Mouse (Mus musculus) cerebellum, adult 9-10 months (tissue): ENCODE results near the gene Kctd15.

ENCODE experiments used
- DNase-seq: peaks from one replicate; pipeline ENCODE4 v3.0.0; 2022

Gene Kctd15

DNA sequence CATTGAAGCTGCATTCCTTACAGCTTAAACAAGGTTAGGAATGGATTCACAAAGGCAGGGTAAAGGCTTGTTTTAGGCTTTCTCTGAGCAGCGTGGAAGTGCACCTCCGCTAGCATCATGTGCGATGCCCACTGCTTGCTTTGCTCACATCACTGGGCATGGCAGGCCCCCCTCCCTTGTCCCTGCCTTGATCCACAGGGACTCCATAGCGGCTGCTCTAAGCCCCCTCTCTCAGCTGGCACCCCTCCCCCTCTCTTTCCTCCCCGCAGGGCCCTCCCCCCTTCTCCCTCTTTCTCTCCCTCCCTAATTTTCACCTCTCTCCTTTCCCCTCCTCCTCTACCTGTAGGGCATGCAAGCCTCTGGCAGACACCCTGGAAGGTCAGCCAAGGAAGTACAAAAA lies 5.7 kb upstream of the Kctd15 start:
- no peak for DNase-seq

DNA sequence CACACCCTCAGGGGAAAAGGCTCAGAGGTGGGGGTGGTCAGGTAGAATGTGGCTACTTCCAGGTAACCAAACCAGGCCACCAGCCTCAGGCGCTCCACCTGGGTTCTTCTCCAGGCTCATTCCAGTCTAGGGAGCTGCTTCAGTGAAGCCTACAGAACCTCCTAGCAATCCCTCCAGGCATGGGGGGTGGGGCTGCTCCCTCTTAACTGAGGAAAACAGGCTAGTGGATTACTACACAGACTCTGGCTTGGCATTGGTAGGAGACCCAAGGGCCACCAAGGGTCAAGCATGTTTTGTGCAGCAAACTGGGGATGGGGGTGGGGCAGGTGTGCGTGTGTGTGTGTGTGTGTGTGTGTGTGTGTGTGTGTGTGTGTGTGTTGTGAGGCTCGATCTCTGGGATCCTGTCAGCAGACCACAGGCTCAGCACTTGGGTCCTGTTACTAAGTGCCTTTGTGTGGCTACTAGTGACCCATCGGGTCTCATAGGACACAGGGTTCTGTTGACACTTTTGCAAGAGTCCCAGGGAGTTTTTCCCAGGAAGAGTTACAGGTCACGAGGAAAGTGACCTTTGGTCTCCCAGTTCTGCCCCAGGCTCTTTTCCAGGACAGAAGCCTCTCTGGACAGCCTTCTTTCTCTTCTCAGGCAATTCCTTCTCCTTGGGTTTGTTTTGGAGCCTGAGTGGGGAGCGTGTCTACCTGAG lies 3.0 kb upstream of the Kctd15 start:
- DNase-seq: no peak

DNA sequence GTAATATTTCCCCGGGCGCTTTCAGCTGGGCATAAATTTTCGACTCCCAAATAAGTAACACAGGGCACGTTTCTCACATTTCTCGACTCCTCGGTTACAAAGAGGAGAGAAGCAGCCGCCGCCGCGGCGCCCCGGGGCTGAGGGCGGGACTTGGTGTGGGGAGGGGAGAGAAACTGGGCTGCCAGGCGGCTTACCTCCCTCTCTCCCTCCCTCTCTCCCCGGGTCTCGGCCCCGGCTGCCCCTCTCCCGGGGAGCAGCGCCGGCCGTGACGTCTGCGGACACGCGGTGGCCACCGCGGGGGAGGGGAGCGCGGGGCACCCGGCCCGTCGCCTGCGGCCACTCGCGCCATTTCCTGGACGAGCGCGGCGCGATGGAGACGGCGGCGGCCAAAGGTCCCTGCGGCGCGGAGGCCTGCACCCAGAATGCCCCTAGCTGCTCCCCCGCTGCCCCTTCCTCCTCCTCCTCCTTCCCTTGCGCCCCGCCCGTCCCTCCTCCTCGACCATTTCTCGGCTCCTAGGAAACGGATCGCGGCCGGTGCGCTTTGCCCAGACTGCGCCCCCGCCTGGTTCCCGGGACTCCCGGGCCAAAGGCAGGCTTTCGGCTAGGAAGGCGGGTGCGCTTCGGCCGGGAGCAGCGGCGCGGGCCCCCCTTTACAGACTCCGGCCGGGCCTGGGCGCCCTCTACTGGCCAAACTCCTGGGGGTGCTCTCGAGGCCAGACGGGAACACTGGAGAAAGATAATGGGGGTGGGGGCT lies 1.3 kb downstream of the Kctd15 start:
- DNase-seq: peak; percentile 93

DNA sequence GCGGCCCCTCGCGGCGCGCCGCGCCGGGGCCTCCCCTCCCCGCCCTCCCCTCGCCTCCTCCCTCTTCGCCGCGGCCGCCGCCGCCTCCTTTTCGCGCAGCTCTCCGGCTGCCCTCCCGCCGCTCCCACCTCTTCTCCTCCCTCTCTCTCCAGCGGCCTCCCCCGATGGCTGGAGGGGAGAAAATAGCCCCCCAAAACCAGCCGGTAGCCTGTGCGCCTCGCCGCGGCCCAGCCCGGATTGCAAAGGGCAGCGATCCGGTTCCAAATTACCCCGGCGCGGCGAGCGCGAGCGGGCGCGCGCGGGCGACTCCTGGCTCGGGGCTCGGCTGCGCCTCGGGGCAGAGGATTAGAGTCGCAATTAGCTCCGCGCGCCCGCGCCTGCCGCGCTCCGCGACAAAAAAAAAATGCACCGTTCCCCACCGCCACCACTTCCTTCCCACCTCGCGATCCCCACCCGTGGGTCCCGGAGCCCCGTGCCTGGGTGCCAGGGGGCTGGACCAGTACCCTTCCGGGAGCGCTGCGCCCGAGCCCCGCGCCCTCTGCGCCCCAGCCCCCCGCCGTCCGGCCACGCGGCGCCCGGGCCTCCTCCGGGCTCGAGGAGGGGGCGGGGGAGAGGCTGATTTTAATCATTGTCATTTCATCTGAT lies 2.0 kb downstream of the Kctd15 start:
- DNase-seq: peak; percentile 65

DNA sequence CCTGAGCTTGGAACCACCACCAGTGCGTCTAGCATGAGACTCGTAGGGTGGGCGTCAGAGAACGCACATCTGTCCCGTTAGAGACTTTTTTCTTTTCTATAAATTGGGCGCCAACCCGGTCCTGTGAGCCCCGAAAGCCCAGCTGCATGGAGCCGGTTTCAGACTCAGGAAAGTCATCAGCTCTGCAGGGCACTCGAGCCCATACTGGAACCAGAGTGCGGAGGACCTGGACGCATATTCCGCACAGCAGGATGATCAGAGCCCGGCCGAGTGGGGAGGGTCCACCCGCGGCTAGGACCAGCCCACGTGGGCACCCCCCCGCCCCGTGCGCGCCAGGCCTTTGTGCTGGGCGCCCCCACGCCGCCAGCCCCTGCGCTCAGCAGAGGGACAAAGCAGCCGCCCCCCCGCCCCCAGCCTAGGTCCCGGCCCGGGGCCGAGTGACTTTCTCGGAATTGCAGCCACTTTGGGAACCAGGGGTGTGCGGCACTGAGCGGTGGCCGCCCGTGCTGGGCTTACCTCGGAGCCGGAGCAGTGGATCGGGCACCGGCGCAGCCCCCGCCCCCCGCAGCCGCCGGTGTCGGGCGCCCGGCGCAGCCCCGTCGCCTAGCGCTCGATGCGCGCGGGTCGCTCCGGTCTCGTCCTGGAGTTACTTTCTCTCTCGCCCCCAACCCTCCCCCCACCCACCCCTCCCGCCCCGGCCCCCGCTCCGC lies 2.6 kb downstream of the Kctd15 start:
- DNase-seq: peak; percentile 49

DNA sequence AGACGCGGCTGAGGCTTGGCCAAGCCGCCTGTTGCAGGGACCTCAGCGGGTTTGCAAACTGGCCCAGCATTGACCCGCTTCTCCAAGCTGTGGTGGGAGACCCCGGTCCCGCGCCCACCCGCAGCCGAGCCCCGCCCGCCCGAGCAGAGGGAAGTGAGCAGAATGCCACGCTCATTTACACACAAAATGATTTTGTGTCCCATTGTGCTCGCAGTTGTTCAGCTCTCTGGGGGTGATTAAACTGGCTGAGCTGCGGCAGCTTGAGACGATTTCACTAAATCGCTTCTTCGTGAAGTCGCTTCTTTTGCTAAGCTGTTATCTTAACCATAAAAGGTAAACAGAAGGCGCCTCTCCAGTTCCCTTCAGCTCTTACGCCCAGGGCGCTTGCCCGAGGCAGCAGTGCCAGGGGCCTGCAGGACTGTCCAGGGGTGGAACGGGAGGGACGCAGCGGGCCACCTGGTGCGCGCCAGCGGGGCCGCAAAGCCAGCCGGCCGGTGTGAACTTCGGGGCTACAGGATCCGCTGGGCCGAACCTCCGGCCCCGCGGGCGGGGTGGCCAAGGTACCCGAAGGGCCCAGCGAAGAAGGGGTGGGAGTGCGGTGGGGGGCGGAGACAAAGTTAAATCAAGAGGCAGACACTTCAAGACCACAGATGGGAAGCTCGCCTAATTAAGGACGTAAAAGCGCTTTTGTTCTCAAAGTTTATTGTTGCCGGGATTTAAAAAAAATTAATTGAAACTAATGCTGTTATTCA lies 3.6 kb downstream of the Kctd15 start:
- DNase-seq: no peak

DNA sequence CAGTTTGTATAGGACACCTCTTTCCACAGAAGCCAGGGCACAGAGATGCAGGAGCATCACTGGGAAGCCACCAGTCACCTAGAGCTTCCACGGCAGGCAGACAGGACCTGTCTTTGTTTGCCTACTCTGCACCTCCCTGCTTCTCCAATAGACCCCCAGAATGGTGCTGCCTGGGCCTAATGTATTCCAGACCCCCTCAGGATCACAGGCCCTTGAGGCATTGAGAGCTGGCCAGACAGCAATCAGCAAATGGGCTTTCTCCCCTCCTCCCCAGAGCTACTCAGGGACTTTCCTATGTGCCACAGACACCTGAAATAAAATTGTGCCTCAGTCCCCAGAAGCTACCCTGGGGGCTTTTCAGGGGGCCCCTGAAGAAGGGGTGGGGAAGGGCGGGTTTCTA lies 5.2 kb downstream of the Kctd15 start:
- DNase-seq: no peak

DNA sequence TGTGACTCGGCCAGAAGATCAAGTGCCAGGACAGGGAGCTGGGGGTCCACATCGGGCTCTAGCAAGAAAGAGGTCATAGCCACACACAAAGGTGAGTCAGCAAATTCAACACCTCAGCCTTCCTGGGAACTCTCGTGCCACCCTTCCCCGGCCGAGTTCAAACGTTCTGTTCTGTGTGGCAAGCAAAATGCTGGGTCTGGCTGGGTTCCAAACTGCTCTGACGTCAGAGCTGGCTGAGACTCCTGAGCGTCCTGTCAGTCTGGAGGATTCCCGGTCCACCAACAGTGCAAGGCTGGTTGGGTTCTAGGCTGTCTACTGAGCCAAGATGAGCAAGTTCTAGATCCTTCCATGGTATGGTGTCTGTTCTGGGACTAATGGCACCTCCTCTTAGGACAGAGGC lies 9.5 kb downstream of the Kctd15 start:
- peak; percentile 61 for DNase-seq

DNA sequence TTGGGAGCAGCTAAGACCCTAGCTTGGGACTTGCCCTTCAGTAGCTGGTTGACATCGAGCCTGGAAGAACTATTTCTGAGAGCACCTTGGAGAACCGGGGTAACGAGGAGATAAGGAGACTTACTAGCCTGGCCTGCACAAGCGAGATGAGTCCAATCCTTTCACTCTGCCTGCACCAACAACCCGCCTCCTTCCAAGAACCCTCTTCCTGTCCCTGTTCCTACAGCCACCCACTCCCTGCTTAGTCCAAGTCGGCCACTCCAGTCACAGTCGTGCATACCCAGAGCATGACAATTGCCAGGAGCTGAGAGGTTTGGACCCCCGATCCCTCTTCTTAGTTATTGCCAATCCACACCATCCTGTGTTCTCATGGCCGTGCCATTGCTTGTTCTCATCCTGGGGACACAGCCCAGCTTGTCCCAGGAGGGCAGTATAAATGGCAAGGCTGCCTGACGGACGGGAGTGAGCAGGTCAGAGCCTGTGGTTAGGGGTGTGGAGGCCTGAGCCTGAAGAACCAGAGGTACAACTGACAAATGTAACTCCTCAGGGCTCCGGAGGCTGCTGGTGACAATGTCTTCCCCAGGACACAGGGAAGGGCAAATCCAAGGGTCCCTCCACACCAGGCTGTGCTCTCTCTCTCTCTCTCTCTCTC lies 10.3 kb downstream of the Kctd15 start:
- DNase-seq: no peak

DNA sequence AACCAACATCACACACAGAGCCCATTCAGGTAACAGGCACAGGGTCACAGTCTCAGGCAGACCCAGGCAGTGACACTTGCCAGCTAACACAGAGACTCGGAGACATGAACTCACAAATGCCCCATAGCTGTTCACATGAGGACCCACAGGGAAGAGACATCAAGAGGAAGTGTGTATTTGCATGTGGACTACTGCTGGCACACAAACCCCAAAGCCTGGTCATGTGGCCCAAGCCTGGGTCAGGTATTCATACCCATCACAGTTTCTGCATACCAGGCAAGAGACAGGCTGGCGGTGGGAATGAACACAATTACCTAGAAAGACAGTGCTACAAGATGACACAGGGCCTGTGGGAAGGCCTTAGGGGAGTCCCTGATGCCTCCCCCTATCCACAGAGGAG lies 10.9 kb downstream of the Kctd15 start:
- DNase-seq: no peak

DNA sequence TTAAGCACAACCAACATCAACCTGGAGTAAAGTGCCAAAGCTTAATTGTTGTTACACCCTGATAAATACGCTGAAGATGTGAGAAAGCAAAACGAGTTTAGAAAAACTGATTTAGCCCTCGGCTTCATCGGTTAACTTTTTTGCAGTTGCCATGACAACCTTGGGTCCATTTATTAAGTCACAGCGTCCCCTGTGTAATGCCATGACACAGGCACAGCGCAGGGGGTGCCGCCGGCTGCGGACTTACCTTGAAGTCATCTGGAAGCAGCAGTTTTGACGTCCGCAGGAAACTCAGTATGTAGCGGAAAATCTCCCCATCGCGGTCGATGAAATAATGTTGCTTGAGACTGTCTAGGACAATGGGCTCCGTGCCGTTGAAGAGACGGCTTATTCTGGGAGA lies 11.9 kb downstream of the Kctd15 start:
- DNase-seq: no peak

DNA sequence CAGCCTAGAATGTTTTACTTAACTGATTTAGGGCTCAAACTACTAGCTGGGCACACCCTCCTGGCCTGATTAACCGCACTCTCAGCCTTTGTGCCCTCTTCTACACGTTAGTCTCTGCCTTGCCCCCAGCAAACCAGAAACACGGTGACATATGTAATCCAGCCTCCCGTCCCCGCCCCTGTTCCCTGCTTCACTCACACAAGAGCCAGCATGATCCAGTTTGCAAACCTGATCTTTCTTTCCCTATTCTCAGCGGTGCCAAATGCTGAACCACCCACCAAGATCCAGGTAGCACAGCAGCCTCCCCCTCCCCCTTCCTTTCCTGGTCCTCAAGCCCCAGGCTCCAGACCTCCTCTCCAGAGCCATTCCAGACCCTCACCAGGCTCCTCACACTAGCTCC lies 13.2 kb downstream of the Kctd15 start:
- no peak for DNase-seq

DNA sequence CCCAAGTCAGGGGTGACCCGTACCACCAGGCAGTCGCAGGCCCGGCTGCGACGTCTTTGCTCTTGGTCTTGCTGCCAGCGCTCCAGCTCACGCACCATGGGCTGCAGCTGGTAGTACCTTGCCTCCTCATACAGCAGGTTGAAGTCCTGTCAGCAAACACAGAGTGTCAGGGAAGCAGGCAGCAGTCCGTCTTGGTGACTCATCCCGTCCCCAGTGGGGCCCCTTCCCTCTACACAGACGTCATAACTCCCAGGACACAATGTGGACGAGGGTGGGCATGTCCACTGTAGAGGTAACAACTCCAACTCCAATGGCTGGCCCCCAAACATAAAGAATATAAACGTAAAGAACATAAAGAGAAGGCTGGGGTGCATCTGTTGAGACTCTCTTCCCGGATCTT lies 14.6 kb downstream of the Kctd15 start:
- DNase-seq: no peak

DNA sequence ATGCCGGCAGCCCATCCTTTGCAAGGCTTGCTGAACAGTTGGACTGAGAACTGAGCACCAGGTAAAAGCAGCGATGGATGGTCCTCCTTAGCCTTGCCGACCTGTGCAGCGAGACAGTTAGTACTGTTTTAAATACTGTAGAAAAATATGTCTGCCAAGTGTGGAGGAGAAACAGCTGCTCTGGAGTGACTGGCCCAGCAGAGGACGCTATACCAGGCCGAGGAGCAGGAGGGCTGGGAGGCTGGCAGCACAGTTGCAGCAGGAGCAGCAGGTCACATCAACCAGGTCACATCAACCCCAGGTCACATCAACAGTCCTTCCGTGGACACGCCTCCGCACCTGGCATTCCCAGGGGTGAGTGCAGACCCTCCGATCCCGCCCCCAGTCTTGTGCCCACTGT lies 16.7 kb downstream of the Kctd15 start:
- DNase-seq: no peak

DNA sequence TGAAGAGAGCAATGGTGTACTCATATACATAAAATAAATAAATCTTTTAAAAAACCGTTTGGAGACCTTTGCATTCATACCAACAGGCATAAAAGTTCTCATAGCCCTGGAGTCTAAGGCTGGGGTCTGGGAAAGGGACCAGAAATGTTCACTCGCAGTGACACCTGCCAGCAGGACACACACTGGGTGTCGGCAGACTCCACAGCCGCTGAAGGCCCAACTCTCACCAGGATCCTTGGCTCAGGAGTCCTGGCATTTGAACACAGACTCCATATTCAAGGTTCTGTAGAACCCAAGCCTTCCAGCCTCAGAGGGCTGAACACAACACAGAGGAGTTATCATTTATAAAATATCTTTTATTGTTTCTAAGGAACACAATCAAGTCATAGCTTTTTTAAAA lies 19.9 kb downstream of the Kctd15 start:
- DNase-seq: no peak

DNA sequence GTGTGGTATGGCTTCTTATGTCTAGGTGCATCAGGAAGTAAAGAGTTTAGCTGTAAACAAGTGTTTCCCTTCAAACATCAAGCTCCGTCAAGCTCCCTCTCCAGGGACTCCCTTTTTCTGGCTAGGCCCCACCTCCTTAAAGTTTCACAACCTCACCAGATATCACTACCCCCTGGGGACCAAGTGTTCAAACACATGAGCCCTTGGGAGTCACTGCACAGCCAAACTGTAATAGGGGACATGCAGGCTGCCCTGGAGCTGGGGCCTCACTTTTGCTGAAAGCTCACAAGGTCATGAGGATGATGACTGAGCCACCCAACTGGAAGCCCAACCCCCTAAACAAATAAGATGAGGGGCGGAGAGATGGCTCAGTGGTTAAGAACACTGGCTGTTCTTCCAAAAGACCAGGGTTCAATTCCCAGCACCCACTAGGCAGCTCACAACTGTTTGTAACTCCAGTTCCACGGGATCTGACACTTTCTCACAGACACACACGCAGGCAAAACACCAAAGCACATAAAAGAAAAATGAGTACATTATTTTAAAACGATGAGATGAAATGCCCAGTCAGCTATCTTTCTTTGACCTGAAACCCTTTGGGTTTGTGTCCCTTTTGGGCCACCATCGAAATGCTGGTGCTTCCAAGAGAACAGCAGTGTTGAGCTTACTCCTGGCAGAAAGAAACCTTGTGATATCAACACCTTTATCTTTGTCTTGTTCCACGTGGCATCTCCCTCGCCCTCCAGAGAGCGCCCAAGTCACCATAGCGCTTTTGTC lies 23.4 kb downstream of the Kctd15 start:
- DNase-seq: no peak

DNA sequence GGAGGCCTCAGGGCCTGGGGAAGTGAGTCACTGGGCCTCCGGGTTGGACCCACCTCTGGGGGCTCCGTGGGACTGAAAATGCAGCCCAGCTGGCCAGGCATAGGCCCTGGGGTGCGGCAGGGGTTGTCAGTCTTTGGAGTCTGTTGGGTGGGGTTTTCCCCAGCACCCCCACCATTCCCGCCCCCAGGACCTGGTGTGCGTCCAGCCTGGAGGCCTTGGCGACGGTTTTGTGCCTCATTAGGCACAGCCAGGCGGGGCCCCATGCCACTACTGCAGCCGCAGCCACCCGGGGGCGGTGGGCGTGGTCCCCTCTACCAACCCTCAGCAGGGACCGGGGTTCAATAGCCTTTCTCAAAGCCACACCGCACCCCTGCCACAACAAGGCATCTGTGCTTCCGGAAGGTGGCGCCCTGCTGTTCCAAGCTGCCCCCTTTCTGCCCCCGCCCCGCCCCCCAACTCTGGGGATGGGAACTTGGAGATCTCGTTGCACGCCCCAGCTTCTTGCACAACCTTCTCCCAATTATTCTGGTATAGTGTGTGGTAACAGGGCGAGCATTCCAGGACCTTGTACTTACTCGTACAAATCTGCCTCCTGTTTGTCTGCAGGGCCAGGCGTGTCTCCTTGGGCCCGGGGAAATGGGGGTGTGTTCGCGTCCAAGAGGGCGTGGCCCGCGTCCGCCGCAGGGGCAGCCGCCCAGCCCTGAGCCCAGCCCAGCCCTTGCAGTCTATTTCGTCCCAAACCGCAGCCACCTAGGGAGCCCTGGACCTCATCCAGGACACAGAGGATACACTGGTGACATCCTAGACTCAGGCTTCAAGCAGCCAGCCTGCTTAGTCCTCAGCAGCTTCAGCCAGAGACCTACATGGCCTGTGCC lies 26.1 kb downstream of the Kctd15 start:
- no peak for DNase-seq

DNA sequence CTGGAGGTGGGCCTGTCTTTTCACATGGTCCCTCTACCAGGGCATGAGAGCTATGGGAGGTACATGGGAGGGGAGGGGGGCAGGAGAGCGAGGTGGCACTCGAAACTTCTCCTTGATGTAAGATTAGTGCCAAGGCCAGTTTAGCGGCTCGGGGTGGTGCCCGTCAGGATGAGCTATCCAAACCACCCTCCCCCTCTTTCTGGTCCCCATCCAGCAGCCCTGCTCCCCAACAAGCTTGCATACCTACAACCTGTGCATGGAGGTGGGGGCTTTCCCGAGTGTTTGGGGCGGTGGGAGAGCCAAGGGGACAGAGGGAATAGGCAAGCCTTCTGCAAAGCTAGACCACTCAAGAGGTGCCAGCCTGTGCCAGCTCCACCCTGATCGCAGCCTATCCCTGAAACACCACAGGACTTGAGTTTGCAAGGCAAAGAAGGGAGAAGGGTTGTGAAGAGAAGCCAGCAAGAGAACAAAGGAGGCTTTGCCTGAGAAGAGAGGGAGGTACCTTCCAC lies 26.8 kb downstream of the Kctd15 start:
- no peak for DNase-seq

DNA sequence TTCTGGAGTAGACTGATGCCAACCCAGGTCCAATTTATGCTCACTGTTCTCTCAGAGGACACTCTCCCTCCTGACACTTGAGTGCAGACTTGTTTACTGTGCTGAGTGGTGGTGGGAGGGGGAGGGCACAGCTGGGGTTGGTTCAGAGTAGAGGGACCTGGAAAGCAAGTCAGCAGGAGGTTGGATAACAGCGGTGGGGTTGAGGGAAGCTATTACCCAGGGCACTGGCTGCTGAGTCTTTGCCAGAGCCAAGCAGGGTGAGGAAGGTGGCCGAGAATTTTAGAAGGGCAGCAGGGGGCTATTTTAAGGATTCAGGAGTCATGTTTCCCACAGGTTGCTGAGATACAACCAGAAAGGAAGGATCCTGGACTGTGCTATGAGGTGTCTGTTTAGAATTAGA lies 36.1 kb downstream of the Kctd15 start:
- DNase-seq: no peak
